Mouse (Mus musculus): Measurements from ENCODE around the gene AC124502.3.
"Not testable (repeated sequence)": the region's sequence is repeated elsewhere in the genome, so short reads cannot be mapped to it uniquely, and the experiment has no call there.

Gene AC124502.3

DNA sequence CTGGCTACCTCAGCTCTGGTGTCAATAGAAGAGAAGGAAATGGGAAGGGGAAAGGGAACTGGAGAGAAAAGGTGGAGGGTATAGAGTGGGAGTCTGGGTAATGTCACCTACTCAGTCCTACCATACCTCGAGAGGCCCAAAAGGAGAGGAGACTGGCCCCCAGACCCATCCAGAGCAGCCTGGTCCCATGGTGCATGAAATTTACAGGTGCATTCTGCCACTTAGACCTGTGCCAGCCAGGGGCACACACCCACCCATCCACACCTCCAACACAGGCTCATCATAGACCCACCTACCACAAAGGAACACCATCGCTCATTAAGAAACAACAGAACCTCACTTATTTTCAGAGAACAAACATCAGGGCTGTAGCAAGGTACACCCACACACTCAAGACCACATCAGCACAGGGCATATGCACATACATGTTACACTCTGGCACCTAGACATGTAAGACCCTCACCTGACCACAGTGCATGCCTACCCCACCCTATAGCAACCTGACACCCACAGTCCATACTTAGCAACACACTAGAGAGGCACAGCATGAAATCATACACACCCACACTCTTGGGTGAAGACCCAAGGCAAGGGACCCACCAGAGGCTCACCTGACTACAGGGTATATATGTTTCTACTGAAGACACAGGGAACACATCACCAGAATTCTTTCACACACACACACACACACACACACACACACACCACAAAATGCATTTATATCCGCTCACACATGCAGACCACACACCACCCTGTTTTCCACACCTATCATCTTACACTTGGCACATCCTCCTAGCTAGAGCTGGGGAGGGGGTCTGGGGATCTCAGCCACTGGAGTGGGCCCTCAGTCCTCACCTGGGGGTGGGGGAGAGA, 45.5 kb downstream of the AC124502.3 start:
- no peak for DNase-seq (ENCODE audit: low spot score)

DNA sequence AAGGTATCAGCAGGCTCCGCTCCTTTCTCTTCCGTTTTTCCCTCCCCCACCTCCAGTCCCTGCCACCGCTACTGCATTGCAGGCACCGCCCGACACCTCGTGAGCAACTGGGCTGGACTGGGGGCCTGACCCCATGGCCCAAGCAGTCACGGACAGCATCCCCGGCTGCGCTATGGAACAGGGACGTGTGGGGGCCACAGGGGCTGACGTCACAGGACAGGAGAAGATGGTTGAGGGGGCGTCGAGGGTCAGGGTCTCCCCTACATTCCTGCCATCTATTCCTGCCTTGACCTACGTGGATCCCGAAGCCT, 46.1 kb downstream of the AC124502.3 start:
- DNase-seq (ENCODE audit: low spot score) = no peak

DNA sequence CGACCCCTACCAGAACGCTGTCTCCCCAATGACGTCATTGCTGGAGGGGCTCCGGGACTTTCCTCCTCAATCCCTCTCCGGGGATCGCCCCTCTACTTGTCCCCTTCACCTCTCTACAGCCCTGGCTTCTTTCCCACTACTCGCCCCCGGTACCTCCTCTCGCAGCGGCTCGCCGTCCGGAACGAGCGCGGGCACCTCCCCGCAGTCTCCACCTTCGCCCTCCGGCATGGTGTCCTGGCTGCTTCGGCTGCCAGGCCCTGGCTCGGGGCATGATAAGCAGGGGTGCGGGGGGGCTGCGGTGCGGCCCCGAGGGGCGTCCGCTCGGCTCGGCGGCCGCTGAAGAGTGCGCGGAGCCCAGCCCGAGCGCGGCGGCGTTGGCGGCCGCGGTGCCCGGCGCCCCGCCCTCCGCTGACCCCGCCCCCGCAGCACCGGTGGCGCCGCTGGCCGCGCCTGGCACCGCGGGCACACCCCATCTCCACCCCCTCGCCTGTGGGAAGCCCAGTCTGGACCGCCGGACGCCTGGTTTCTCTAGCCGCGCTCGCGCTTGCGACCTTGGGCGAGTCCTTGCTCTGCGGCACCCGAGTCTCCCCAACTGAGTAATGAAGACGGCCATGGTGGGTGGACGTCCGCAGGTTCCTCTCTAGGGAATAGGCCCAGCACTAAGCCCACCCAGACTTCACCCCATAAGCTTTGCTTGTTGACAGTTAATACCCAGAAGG, 46.6 kb downstream of the AC124502.3 start, which contains the start of gene Tmem151a:
Gene Tmem151a, minus strand, starts transcription at position 387 of the 719 bp plus-strand sequence.
- DNase-seq (ENCODE audit: low spot score) = no peak

DNA sequence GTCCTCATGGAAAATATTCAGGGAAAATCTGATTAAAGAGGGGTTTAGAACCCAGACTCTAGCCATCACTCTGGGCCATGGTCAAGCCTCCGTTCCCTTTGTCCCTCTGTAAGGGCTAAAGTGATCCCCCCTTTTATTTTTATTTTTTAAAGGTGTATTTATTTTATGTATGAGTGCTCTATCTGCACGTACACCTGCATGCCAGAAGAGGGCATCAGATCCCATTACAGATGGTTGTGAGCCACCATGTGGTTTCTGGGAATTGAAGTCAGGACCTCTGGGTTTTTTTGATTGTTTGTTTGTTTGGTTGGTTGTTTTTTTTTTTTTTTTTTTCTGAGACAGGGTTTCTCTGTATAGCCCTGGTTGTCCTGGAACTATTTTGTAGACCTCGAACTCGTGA, 47.8 kb downstream of the AC124502.3 start:
- not testable (repeated sequence) for DNase-seq (ENCODE audit: low spot score)

DNA sequence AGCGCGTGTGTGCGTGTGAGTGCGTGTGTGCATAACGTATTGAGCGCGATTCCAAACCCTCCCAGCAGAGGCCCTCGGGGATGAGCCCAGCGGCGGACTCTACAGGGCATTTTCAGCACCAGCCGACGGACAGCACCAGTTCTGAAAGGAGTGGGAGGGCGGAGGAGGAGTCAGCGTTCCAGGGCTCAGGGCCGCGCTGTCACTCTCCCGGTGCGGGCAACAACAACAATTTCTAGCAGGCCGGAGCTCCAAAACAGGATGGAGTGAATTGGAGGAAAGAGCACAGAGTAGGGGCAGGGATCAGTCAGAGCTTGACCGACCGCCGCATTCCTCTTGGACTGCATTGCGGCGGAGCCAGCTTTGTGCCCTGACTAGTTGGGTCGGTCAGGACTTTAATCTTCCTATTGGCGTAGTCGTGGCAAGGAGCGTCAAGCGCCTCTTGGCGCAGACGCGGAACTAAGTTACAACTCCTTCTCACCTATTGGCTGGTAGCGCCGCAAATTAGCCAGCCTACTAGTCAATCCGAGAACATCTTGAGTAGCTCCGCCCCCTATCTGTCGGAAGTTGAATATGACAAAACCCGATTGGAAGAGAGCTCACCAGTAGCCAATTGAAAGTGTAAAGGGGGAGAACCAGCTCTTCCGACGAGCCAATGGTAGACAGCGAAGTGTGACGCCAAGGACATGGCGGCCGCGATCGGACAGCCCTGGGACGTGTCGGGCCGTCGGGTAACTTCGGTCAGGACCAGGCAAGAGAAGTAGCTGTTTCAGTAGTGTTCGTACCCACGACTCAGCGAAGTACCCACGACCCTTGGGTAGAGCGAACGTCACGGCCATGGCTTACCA, 49.4 kb downstream of the AC124502.3 start, which contains the start of gene Yif1a:
Gene Yif1a, plus strand, starts transcription at position 655 of the 845 bp plus-strand sequence.
- peak; percentile 99 for DNase-seq (ENCODE audit: low spot score)

DNA sequence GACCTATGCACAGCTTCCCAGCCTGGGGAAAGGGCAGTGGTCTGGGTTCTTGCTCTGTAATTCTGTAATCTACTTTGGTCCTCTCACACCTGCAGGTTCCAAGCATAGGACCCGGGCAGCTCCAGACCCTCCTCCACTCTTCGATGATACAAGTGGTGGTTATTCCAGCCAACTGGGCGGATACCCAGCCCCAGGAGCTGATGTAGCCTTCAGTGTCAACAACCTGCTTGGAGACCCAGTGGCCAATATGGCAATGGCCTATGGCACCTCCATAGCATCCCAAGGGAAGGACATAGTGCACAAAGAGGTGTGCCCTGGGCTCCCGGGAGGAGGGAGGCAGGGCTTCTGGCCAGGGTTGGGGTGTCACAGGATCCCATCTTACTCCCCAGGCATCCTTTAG, 50.6 kb downstream of the AC124502.3 start:
- DNase-seq (ENCODE audit: low spot score) = no peak

DNA sequence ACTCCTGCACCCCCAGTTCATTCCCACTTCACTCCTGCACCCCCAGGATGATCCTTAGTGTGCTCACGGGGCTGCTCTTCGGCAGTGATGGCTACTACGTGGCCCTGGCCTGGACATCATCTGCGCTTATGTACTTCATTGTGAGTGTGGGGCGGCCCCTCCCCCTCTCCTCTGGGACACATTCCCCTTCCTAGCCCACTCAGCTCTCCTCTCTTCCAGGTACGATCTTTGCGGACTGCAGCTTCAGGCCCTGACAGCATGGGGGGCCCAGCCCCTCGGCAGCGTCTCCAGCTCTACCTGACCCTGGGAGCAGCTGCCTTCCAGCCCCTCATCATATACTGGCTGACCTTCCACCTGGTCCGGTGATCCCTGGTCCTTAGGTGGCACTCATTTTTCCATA, 53.4 kb downstream of the AC124502.3 start:
- DNase-seq (ENCODE audit: low spot score) = no peak

DNA sequence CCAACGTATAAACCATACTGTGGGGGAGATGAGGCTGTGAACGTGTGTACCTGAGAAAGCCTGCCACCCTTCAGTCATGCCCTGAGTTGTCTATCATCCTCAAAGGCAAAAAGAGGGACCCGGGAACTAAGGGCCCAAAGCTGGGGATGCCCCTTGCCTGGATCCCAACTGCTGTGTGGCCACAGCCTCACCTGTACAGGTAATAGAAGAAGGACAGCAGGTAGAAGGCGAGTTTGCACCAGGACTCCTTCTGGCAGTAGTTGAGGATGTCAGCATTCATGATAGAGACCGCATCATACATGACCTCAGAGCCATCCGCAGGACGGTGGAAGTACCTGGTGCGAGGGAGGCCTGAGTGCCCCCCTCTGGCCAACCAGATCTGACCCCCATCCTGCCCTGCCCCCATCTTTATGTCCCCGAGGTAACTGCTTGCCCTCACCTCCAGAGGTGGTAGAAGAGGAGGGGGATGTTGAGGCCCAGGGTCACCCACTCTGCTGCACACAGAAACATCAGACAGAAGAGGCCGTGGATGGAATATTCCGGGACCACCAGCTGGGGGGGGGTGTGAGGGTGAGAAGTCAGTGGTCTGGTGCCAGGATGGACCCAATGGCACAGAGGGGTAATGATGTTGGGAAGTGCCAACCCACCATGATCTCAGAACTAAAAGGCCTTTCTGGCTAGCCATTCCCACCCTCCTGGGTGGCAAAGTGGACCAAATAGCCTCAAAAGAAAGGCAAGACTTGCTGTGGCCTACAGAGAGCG, 55.0 kb downstream of the AC124502.3 start:
- no peak for DNase-seq (ENCODE audit: low spot score)

DNA sequence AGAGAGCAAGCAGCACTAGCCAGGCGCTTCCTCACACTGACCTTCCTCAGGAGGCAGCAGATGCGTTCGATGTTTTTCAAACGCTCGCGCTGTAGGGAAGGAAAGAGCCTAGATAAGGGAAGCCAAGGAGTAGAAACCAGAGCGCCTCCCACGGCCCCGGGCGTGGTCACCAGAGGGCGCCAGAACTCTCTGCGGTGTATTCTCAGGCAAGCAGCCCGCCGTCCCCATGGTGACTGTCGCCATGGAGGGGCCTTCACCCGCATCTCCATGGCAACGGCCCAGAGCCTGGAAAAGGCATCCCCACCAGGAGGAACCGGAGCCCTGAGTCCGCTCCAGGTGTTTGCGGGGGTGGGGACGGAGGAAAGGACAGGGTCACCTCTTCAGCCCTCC, 55.5 kb downstream of the AC124502.3 start:
- DNase-seq (ENCODE audit: low spot score) = peak; percentile 93

DNA sequence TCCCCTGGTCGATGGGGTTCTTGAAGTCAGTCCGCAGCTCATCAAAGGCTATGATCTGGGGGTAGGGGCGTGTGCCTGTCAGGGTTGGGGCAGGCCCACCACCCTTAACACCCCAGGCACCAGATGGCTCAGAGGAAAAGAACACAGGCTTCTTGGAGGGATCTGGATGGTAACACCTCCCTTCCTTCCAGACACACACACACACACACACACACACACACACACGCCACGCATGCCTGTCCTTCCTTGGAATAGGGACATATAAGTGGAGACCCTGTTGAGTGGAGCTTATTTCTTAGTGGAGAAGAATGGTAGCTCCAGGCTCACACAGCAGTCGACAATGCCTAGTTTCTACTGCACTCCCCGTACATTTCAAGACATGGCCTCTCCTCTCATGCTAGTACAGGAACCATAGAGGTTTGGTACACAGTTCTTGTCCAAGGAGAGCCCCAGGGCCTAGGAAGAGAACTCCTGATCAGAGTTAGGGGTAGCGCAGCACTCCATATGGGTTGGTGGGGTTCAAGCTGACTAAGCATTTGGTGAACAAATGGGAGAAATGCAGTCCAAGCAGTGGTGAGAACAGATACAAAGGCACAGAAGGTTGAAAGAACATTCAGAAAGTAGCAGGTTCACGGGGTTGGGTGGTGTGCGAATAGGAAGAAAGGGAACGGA, 56.2 kb downstream of the AC124502.3 start:
- no peak for DNase-seq (ENCODE audit: low spot score)

DNA sequence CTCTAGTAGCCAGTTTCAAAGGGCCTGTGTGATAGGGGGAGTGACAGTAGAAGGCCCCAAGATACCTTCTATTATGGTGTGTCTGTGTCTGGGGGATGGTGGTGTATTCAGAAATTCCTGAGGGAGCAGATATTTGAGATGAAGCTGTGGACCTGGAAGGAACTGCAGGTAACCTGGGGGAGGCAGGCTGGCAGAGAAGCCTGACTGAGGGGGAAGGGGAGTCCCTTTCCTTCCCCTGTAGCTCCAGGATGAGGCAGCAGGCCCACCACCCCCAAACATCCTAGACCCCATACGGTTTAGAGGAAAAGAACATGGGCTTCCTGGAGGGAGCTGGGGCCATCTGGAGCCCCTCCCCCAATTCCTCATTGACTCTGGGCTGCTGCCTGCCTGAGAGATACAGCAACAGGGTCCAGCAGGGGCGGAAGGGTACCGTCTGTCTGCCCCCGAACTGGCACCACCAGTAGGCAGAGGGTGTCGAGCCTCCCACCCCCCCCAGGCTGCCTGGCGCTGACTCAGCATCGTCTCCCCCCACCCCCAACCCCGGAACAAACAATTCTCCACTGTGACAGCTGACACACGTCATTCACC, 57.3 kb downstream of the AC124502.3 start:
- DNase-seq (ENCODE audit: low spot score) = no peak

DNA sequence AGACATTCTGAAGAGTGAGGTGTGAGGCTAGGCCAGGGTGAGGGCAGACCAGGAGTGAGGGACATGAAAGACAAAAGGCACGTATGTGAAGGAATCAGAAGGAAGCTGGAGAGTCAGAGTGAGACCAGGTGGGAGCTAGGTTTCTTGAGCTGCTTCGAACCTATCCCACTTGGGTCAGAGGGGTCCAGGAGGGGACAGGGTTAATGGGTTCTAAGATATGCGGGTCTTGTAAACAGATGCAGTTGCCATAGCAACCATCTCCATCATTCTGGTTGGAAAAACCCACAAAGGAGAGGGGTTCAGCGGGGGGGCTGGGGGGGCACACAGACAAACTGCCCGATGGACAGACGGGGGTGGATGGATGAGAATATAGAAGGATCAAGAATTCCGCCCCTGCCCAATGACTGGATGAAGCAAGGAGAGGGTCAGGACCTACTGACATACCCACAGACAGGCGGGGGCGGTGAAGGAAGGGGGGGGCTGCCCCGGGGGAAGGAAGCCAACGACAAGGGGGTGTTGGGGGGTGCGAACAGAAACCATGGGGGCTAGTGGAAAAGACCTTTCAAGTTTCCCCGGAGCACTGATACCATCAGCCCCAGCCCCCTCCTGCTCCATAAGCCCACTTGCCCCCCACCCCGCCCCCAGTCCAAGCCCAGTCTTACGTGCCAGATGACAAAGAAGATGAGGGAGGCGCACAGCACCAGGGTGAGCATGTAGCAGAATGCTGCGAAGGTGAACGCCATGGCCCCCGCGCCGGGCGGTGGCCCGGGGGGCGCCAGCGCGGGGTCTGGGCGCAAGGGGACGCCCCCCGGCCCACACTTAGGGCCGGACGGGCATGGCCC, 59.1 kb downstream of the AC124502.3 start:
- DNase-seq (ENCODE audit: low spot score) = no peak

DNA sequence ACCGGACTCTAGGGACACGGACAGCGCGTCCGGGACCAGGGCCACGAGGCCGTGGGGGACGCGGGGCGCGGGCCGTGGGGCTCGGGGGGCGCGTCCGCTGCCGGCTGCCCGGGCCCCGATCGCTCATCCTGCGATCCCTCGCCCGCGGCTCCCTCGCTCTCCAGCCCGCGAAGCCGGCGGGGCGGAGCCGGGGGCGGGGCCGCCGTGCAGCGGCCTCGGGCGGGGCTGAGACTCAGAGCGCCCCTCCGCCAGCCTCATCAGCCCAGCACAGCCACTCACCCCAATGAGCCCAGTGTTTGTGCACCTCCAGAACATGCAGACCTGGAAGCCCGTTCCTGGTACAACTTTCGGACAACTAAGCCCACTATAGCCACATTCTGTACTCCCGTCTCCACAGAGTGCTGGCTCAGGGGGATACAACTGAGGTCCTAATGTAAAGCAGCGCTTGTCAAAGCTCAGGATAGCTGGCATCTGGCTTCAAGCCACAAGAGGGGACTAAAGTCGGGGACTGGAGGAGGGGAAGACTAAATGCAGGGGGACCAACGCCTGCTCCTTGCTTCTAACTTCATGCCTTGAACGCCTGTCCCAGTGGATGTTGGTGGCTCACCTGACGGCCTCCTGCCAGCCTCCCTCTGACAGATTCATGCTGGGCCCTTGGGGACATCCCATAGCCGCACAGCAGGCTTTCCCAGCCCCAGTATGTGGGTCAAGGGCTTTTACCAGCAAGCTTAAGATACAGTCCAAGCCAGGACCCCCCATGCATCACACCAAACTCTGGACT, 59.9 kb downstream of the AC124502.3 start, which contains the start of gene Cnih2:
Gene Cnih2, minus strand, starts transcription at position 159 of the 781 bp plus-strand sequence.
- DNase-seq (ENCODE audit: low spot score) = no peak
